Mouse (Mus musculus) Patski (cell line): ENCODE data around the gene Pof1b. TPM values are rescaled to one million over a fixed set of nuclear protein-coding genes. Genes with fewer than 3 reads are reported as not detected.

Source experiments
- ATAC-seq: fragments of 100-300 bp; one replicate; pipeline ENCODE4 v1.8.0; 2021
- CTCF ChIA-PET: fragments of 350-600 bp; sonication (Branson Sonifier 250); formaldehyde crosslinking; loops from one replicate; lab custom pipeline; 2022; ENCODE audit warnings: inconsistent platforms; lab: Charles Lee
- POLR2A ChIA-PET: fragments of 350-600 bp; sonication (Branson Sonifier 250); formaldehyde crosslinking; loops from one replicate; lab custom pipeline; 2022; ENCODE audit warnings: antibody characterized with exemption, inconsistent platforms; lab: Charles Lee
- DNase-seq: peaks from one replicate; pipeline ENCODE4 v3.0.0-alpha.2; 2011; ENCODE audit warnings: low read depth, low spot score
- H3K27me3 ChIP-seq: fragments of 371-371 bp; one replicate; pipeline ENCODE4 v1.5.1; 2021
- CTCF ChIP-seq: fragments of 100-300 bp; IDR thresholded peaks from one replicate; pipeline ENCODE4 v1.5.1; 2021
- in situ Hi-C: fragments of 300-500 bp; cut with MboI; formaldehyde crosslinking; loops from 3 replicates; pipeline ENCODE4 v1.11.1; 2018; ENCODE audit warnings: low pct_unique_long_range_greater_than_20kb, mixed read lengths
- polyA plus RNA-seq: library from polyadenylated mRNA; unstranded; gene quantifications from one replicate; pipeline ENCODE4 v1.2.3, GENCODE M21; 2021

The Pof1b gene
- not detected for polyA plus RNA-seq

GRCm38 (mm10) chrX:112698508-112698907 lies at the start of gene Pof1b:
TSS of gene Pof1b (minus strand) at chrX:112698651.
- ATAC-seq: no peak
- POLR2A ChIA-PET: interaction anchor here (0.6 kb wide), 1 partner anchor 712 kb away, joined by 4 read pairs; no protein-coding TSS in a partner anchor
- H3K27me3 ChIP-seq: peaks cover 46% of the 10 kb centered on the region
- no peak for TF ChIP-seq CTCF
- CTCF ChIA-PET: no interaction called here
- in situ Hi-C loops: no loop called here
- DNase-seq: no peak

GRCm38 (mm10) chrX:112716587-112716986 lies 18.1 kb upstream of the Pof1b start:
- in situ Hi-C loops: no loop called here
- ChIA-PET POLR2A (no interaction called here), CTCF (no interaction called here)
- H3K27me3 ChIP-seq: peaks cover 15% of the 10 kb centered on the region
- no peak for DNase-seq
- ATAC-seq: no peak
- TF ChIP-seq CTCF: no peak

- no peak for TF ChIP-seq CTCF
- DNase-seq (no peak), ATAC-seq (no peak)
- H3K27me3 ChIP-seq: peaks cover 51% of the 10 kb centered on the region
- POLR2A ChIA-PET: no interaction called here
- CTCF ChIA-PET: no interaction called here
- in situ Hi-C loops: no loop called here
These were observed 4.1 kb downstream of the Pof1b start for GRCm38 (mm10) chrX:112694392-112694791.

- ChIA-PET CTCF (no interaction called here), POLR2A (no interaction called here)
- no peak for DNase-seq
- TF ChIP-seq CTCF: no peak
- no peak for ATAC-seq
- in situ Hi-C loops: no loop called here
- peaks cover 36% of the 10 kb centered on the region for H3K27me3 ChIP-seq
These were observed 17.8 kb downstream of the Pof1b start for GRCm38 (mm10) chrX:112680605-112681004.

- no peak for ATAC-seq
- ChIA-PET CTCF (no interaction called here), POLR2A (no interaction called here)
- in situ Hi-C loops: no loop called here
- no peak for DNase-seq
- H3K27me3 ChIP-seq: peaks cover 35% of the 10 kb centered on the region
- TF ChIP-seq CTCF: no peak
These were observed 22.9 kb downstream of the Pof1b start for GRCm38 (mm10) chrX:112675525-112675924.

- CTCF ChIA-PET: no interaction called here
- POLR2A ChIA-PET: no interaction called here
- in situ Hi-C loops: no loop called here
- no peak for ATAC-seq
- peaks cover 31% of the 10 kb centered on the region for H3K27me3 ChIP-seq
- TF ChIP-seq CTCF: no peak
- no peak for DNase-seq
These were observed 96.9 kb downstream of the Pof1b start for GRCm38 (mm10) chrX:112601306-112602120.

- ChIA-PET POLR2A (no interaction called here), CTCF (no interaction called here)
- ATAC-seq (no peak), DNase-seq (no peak)
- peaks cover 35% of the 10 kb centered on the region for H3K27me3 ChIP-seq
- no peak for TF ChIP-seq CTCF
- in situ Hi-C loops: no loop called here
These were observed 97.7 kb downstream of the Pof1b start, which contains the start of gene Zfp711 for GRCm38 (mm10) chrX:112600511-112601305. TSS of gene Zfp711 (plus strand) at chrX:112600526.

Other genes with a start within 250 kb of the Pof1b start
- not detected for gene 2010106E10Rik, start 203.4 kb downstream of the Pof1b start, polyA plus RNA-seq
- gene Zfp711, start 98.1 kb downstream of the Pof1b start, polyA plus RNA-seq: not detected